Mouse (Mus musculus) embryo, embryonic 10 days (tissue): ENCODE data around the gene Rbl2.

Experiments
- DNase-seq: peaks from one replicate; pipeline ENCODE4 v3.0.0-alpha.2; 2015; ENCODE audit warnings: low spot score

The Rbl2 gene

DNA sequence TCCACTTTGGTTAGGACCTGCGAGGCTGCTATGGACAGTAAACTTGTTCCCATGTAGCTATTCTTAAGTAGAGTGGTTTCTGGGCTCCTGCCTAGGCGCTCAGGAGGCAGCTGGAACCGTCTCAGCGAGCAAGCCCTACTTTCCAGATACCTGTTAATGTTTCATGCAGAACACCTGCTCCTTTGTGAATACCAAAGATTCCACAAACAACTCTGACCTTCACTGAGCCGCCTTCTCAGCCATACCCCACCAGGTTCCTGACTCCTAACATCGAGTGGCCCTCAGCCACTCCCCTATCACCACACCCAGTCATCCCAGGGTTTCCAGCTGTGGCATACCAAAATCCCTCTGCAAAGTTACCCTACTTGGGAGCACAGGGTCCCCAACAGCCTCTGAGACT lies 100.3 kb downstream of the Rbl2 start:
- DNase-seq = no peak

DNA sequence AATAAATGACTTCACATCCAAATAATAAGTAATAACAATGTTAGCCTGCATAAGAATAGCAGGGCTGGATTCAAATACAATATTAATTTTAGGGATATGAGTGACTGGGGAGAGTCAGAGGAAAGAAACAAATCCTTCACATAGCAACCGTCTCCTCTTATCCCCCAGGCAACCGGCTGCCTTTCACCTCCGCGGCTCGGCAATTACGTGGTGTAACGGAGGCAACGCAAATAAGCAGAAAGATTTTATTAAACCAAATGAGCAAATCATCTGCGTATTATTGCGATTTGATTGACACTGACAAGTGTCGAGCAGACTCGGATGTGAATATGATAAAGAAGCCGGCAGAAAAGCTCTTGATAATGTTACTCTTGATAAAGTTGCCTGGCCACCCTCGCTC lies 101.1 kb downstream of the Rbl2 start:
- no peak for DNase-seq

GRCm38 (mm10) chr8:91171605-91172004 lies 101.7 kb downstream of the Rbl2 start:
- DNase-seq = peak; percentile 27
